Mouse (Mus musculus) midbrain, embryonic 10.5 days (tissue): ENCODE data around the gene Fsip1. TPM values are rescaled to one million over a fixed set of nuclear protein-coding genes. Genes with fewer than 3 reads are reported as not detected.

ENCODE experiments used
- DNase-seq: peaks from one replicate; pipeline ENCODE4 v3.0.0-alpha.2; 2017; ENCODE audit warnings: low spot score
- H3K27ac ChIP-seq: fragments of 300-500 bp; sonication (generic); replicated peaks from 2 replicates; pipeline ENCODE4 v1.5.1; 2016; ENCODE audit warnings: mild to moderate bottlenecking
- H3K27me3 ChIP-seq: fragments of 300-500 bp; sonication (generic); 2 replicates; pipeline ENCODE4 v1.6.1; 2016; ENCODE audit warnings: low read depth, mild to moderate bottlenecking; ENCODE audit not compliant: poor library complexity, severe bottlenecking
- H3K36me3 ChIP-seq: fragments of 300-500 bp; sonication (generic); 2 replicates; pipeline ENCODE4 v1.6.1; 2016; ENCODE audit warnings: mild to moderate bottlenecking, moderate library complexity
- H3K4me1 ChIP-seq: fragments of 300-500 bp; sonication (generic); 2 replicates; pipeline ENCODE4 v1.6.1; 2016
- H3K4me3 ChIP-seq: fragments of 300-500 bp; sonication (generic); 2 replicates; pipeline ENCODE4 v1.5.1; 2016; ENCODE audit warnings: mild to moderate bottlenecking, moderate library complexity
- H3K9me3 ChIP-seq: fragments of 300-500 bp; sonication (generic); replicated peaks from 2 replicates; pipeline ENCODE4 v1.6.1; 2016; ENCODE audit warnings: mild to moderate bottlenecking
- WGBS: fragments of 180-500 bp; shearing (Covaris S2); methylation state at CpG from one replicate; pipeline ENCODE4 v1.1.7; 2016; 5-methylcytosine and 5-hydroxymethylcytosine counted together
- polyA plus RNA-seq: library from polyadenylated mRNA; unstranded; fragments of >200 nt; fragmentation: Nextera tagmentation; extraction: Ambion mirVana; gene quantifications from 2 replicates; pipeline ENCODE4 v1.2.1, GENCODE M21; 2016

Gene Fsip1
- polyA plus RNA-seq, 1 experiment from 2014 or later: 3.0 TPM

- H3K27me3 ChIP-seq: 0 out of 2 replicates have a peak, but pooled peaks cover 3% of the 10 kb centered on the region
- H3K27ac ChIP-seq: no peak overlapping the region
- H3K36me3 ChIP-seq: no peaks in the 10 kb centered on the region
- 17% methylated on average over 10 of the region's 10 CpGs for WGBS
- H3K9me3 ChIP-seq: no peaks in the 10 kb centered on the region
- H3K4me3 ChIP-seq: no peak overlapping the region
- DNase-seq: peak; percentile 72
- no peaks in the 10 kb centered on the region for H3K4me1 ChIP-seq
These were observed 10.9 kb downstream of the Fsip1 start for GRCm38 (mm10) chr2:118245914-118246313.

- no peaks in the 10 kb centered on the region for H3K36me3 ChIP-seq
- 88% methylated on average over 7 of the region's 7 CpGs for WGBS
- H3K4me1 ChIP-seq: no peaks in the 10 kb centered on the region
- no peak for DNase-seq
- H3K9me3 ChIP-seq: no peaks in the 10 kb centered on the region
- no peaks in the 10 kb centered on the region; the same call in 1 of the 2 replicates for H3K27me3 ChIP-seq
- H3K27ac ChIP-seq: no peak overlapping the region
- no peak overlapping the region for H3K4me3 ChIP-seq
These were observed 20.6 kb downstream of the Fsip1 start for GRCm38 (mm10) chr2:118236196-118236595.

GRCm38 (mm10) chr2:118235614-118236013, 21.2 kb downstream of the Fsip1 start:
- H3K27ac ChIP-seq: no peak overlapping the region
- no peaks in the 10 kb centered on the region for H3K9me3 ChIP-seq
- no peaks in the 10 kb centered on the region for H3K4me1 ChIP-seq
- no peaks in the 10 kb centered on the region for H3K36me3 ChIP-seq
- no peaks in the 10 kb centered on the region; the same call in 1 of the 2 replicates for H3K27me3 ChIP-seq
- WGBS: 79% methylated on average over 3 of the region's 3 CpGs
- DNase-seq: no peak
- no peak overlapping the region for H3K4me3 ChIP-seq

GRCm38 (mm10) chr2:118230544-118230943, 26.2 kb downstream of the Fsip1 start:
- WGBS: 79% methylated on average over 3 of the region's 3 CpGs
- Histone ChIP-seq H3K4me3 (no peak overlapping the region), H3K9me3 (no peaks in the 10 kb centered on the region), H3K4me1 (no peaks in the 10 kb centered on the region), H3K27me3 (no peaks in the 10 kb centered on the region), H3K36me3 (no peaks in the 10 kb centered on the region), H3K27ac (no peak overlapping the region)
- DNase-seq: no peak

- no peaks in the 10 kb centered on the region for H3K36me3 ChIP-seq
- 90% methylated on average over 4 of the region's 4 CpGs for WGBS
- no peak for DNase-seq
- H3K9me3 ChIP-seq: no peaks in the 10 kb centered on the region
- no peaks in the 10 kb centered on the region for H3K4me1 ChIP-seq
- H3K4me3 ChIP-seq: no peak overlapping the region
- H3K27me3 ChIP-seq: no peaks in the 10 kb centered on the region
- no peak overlapping the region for H3K27ac ChIP-seq
These were observed 28.2 kb downstream of the Fsip1 start for GRCm38 (mm10) chr2:118228486-118229079.

- Histone ChIP-seq H3K27ac (no peak overlapping the region), H3K27me3 (peaks cover 19% of the 10 kb centered on the region), H3K36me3 (no peaks in the 10 kb centered on the region), H3K4me3 (no peak overlapping the region), H3K9me3 (no peaks in the 10 kb centered on the region), H3K4me1 (0 out of 2 replicates have a peak, but pooled peaks cover 8% of the 10 kb centered on the region)
- no peak for DNase-seq
- WGBS: 81% methylated on average over 10 of the region's 10 CpGs
These were observed 31.3 kb downstream of the Fsip1 start for GRCm38 (mm10) chr2:118225316-118226041.

- H3K27me3 ChIP-seq: peaks cover 59% of the 10 kb centered on the region
- peaks cover 6% of the 10 kb centered on the region for H3K9me3 ChIP-seq
- WGBS: 19% methylated on average over 4 of the region's 4 CpGs
- DNase-seq: peak; percentile 29
- H3K36me3 ChIP-seq: peaks cover 6% of the 10 kb centered on the region; the same call in 1 of the 2 replicates
- H3K4me1 ChIP-seq: peaks cover 23% of the 10 kb centered on the region
- H3K27ac ChIP-seq: peak overlapping the region; percentile 67
- H3K4me3 ChIP-seq: no peak overlapping the region
These were observed 38.7 kb downstream of the Fsip1 start for GRCm38 (mm10) chr2:118217993-118218595.

GRCm38 (mm10) chr2:118209712-118210111, 47.1 kb downstream of the Fsip1 start:
- no peak for DNase-seq
- peaks cover 56% of the 10 kb centered on the region for H3K27me3 ChIP-seq
- no peaks in the 10 kb centered on the region for H3K36me3 ChIP-seq
- H3K27ac ChIP-seq: no peak overlapping the region
- no peak overlapping the region for H3K4me3 ChIP-seq
- WGBS: 81% methylated on average over 5 of the region's 5 CpGs
- H3K9me3 ChIP-seq: no peaks in the 10 kb centered on the region
- peaks cover 34% of the 10 kb centered on the region for H3K4me1 ChIP-seq

GRCm38 (mm10) chr2:118208651-118209050, 48.1 kb downstream of the Fsip1 start:
- DNase-seq: no peak
- 31% methylated on average over 5 of the region's 5 CpGs for WGBS
- H3K27ac ChIP-seq: peak overlapping the region; percentile 19; the same call in 1 of the 2 replicates
- H3K4me3 ChIP-seq: no peak overlapping the region
- H3K4me1 ChIP-seq: peaks cover 44% of the 10 kb centered on the region
- no peaks in the 10 kb centered on the region for H3K36me3 ChIP-seq
- peaks cover 45% of the 10 kb centered on the region for H3K27me3 ChIP-seq
- H3K9me3 ChIP-seq: no peaks in the 10 kb centered on the region

- Histone ChIP-seq H3K36me3 (no peaks in the 10 kb centered on the region), H3K27ac (peak overlapping the region; percentile 61; the same call in 1 of the 2 replicates), H3K4me3 (no peak overlapping the region), H3K4me1 (peaks cover 63% of the 10 kb centered on the region), H3K27me3 (peaks cover 43% of the 10 kb centered on the region), H3K9me3 (no peaks in the 10 kb centered on the region)
- DNase-seq: no peak
- WGBS: 36% methylated on average over 8 of the region's 8 CpGs
These were observed 50.7 kb downstream of the Fsip1 start for GRCm38 (mm10) chr2:118205991-118206585.

GRCm38 (mm10) chr2:118204646-118205045, 52.1 kb downstream of the Fsip1 start:
- 65% methylated on average over 4 of the region's 4 CpGs for WGBS
- DNase-seq: no peak
- peaks cover 61% of the 10 kb centered on the region for H3K4me1 ChIP-seq
- H3K9me3 ChIP-seq: no peaks in the 10 kb centered on the region
- no peak overlapping the region for H3K4me3 ChIP-seq
- peak overlapping the region; percentile 81 for H3K27ac ChIP-seq
- H3K27me3 ChIP-seq: peaks cover 30% of the 10 kb centered on the region
- H3K36me3 ChIP-seq: no peaks in the 10 kb centered on the region

GRCm38 (mm10) chr2:118203739-118204461, 52.9 kb downstream of the Fsip1 start:
- Histone ChIP-seq H3K4me3 (peak overlapping the region; percentile 23; the same call in 1 of the 2 replicates), H3K27ac (peak overlapping the region; percentile 81)

More at GRCm38 (mm10) chr2:118203739-118204461, 52.9 kb downstream of the Fsip1 start:
- DNase-seq: peak; percentile 63
- Histone ChIP-seq H3K27me3 (peaks cover 23% of the 10 kb centered on the region), H3K4me1 (peaks cover 60% of the 10 kb centered on the region), H3K36me3 (no peaks in the 10 kb centered on the region), H3K9me3 (no peaks in the 10 kb centered on the region)
- 13% methylated on average over 16 of the region's 16 CpGs for WGBS
